25 mouse cellular contexts compared by ENCODE assay signal in genomic region chr11:100818359-100819012, GRCm38 (mm10). TPM values are rescaled to one million over a fixed set of nuclear protein-coding genes. Genes with fewer than 3 reads are reported as not detected.
DNase-seq lines count a peak whose midpoint lies in the region; ATAC-seq lines count a peak whose summit lies in the region.
"Had no signal": no experiment of that assay in that cellular context is flagged by ENCODE, and none has a peak within 500 bp of the region (broad histone marks: within the 10 kb centered on the region; RNA-seq: fewer than 3 reads in every experiment).

No protein-coding gene starts in this region.

- H3K4me3 ChIP-seq in liver, embryonic 13.5 days (replicated peaks) = no peak overlapping the region
- H3K4me3 ChIP-seq: hindbrain, embryonic 12.5 days; stomach, embryonic 15.5 days had no signal

- no peaks in the 10 kb centered on the region for H3K36me3 ChIP-seq in liver, embryonic 13.5 days
- H3K36me3 ChIP-seq: hindbrain, embryonic 12.5 days; stomach, embryonic 15.5 days had no signal

- ATAC-seq in erythroblast, adult 5-6 weeks (replicated peaks; ENCODE audit: low FRiP score, poor library complexity, severe bottlenecking) = peak; percentile 53
- ATAC-seq in liver, embryonic 13.5 days (ENCODE audit: low read depth) = peak; percentile 52
- ATAC-seq: forebrain, embryonic 14.5 days; intestine, postnatal 0 days had no signal

- H3K4me2 ChIP-seq in liver, embryonic 13.5 days = peak overlapping the region; percentile 47
- H3K4me2 ChIP-seq: hindbrain, embryonic 12.5 days; midbrain, embryonic 11.5 days; stomach, embryonic 15.5 days had no signal

- no peaks in the 10 kb centered on the region for H3K9me3 ChIP-seq in liver, embryonic 13.5 days (replicated peaks)
- H3K9me3 ChIP-seq: hindbrain, embryonic 12.5 days; stomach, embryonic 15.5 days had no signal

- peak overlapping the region; percentile 70 for H3K27ac ChIP-seq in liver, embryonic 13.5 days
- H3K27ac ChIP-seq: hindbrain, embryonic 12.5 days; stomach, embryonic 15.5 days had no signal

- H3K9ac ChIP-seq in liver, embryonic 13.5 days = no peak overlapping the region; the same call in 1 of the 2 replicates
- H3K9ac ChIP-seq: hindbrain, embryonic 12.5 days; stomach, embryonic 15.5 days had no signal

- no peaks in the 10 kb centered on the region for H3K27me3 ChIP-seq in liver, embryonic 13.5 days
- H3K27me3 ChIP-seq: hindbrain, embryonic 12.5 days; stomach, embryonic 15.5 days had no signal

- peaks cover 90% of the 10 kb centered on the region for H3K4me1 ChIP-seq in liver, embryonic 13.5 days (replicated peaks)
- H3K4me1 ChIP-seq: stomach, embryonic 15.5 days had no signal

- 48% methylated on average over 15 of the region's 15 CpGs for WGBS in liver, embryonic 13.5 days (ENCODE audit: insufficient replicate concordance)

- peak; percentile 58 for DNase-seq in thymus, postnatal 0 days (ENCODE audit: low spot score)
- DNase-seq in thymus, postnatal 25 days = no peak
- DNase-seq in liver, embryonic 13.5 days = peak; percentile 35
- no peak for DNase-seq in testis, postnatal 10 days (ENCODE audit: low spot score)
- no peak for DNase-seq in lung, postnatal 36 days
- no peak for DNase-seq in adrenal gland, adult 18-20 months (ENCODE audit: low spot score in 2 of 2)
- DNase-seq: cerebellum, adult 11 months; heart, adult 18-20 months; kidney, postnatal 4 days; lung, postnatal 14 days; retina, postnatal 1 day had no signal

RNA-seq across cellular contexts. Expression of gene Stat5b, which starts 32.0 kb away (rescaled TPM):
- polyA plus RNA-seq in thymus, postnatal 0 days (2015; fragmentation: Nextera tagmentation; extraction: Ambion mirVana) = 99.6 and 105 TPM in 2 replicates
- 6.9 and 14.8 TPM in 2 replicates for total RNA-seq in erythroblast, adult 5-6 weeks (2015; ENCODE audit: low replicate concordance)
- 6.7 and 10.3 TPM in 2 replicates for total RNA-seq in erythroblast, adult 5-6 weeks (2017; ENCODE audit: low replicate concordance)
- 21.1 and 23.8 TPM in 2 replicates for polyA plus RNA-seq in liver, embryonic 13.5 days (2015; fragmentation: Nextera tagmentation; extraction: Ambion mirVana)
- 10 to 100 TPM; 40.1 to 74.3 TPM for total RNA-seq in adrenal gland, adult 18-20 months (2021)

RNA-seq across cellular contexts. Expression of gene Stat5a, which starts 40.7 kb away (rescaled TPM):
- 61.2 and 62.7 TPM in 2 replicates for polyA plus RNA-seq in thymus, postnatal 0 days (2015; fragmentation: Nextera tagmentation; extraction: Ambion mirVana)
- 4.8 and 7.3 TPM in 2 replicates for total RNA-seq in erythroblast, adult 5-6 weeks (2015; ENCODE audit: low replicate concordance)
- 5.7 and 6.5 TPM in 2 replicates for total RNA-seq in erythroblast, adult 5-6 weeks (2017; ENCODE audit: low replicate concordance)
- polyA plus RNA-seq in liver, embryonic 13.5 days (2015; fragmentation: Nextera tagmentation; extraction: Ambion mirVana) = 11.1 and 14.6 TPM in 2 replicates
- 10 to 100 TPM; 28.0 to 29.3 TPM for total RNA-seq in adrenal gland, adult 18-20 months (2021)

RNA-seq across cellular contexts. Expression of gene Ghdc, which starts 47.7 kb away (rescaled TPM):
- polyA plus RNA-seq in thymus, postnatal 0 days (2015; fragmentation: Nextera tagmentation; extraction: Ambion mirVana) = 2.4 and 2.7 TPM in 2 replicates
- total RNA-seq in erythroblast, adult 5-6 weeks (2015; ENCODE audit: low replicate concordance) = 1.5 and 1.7 TPM in 2 replicates
- total RNA-seq in erythroblast, adult 5-6 weeks (2017; ENCODE audit: low replicate concordance) = 1.4 and 2.3 TPM in 2 replicates
- polyA plus RNA-seq in liver, embryonic 13.5 days (2015; fragmentation: Nextera tagmentation; extraction: Ambion mirVana) = 1.4 and 2.4 TPM in 2 replicates
- 10 to 100 TPM; 17.8 to 21.4 TPM for total RNA-seq in adrenal gland, adult 18-20 months (2021)

RNA-seq across cellular contexts. Expression of gene Hcrt, which starts 55.8 kb away (rescaled TPM):
- 0.34 and 0.54 TPM in 2 replicates for polyA plus RNA-seq in thymus, postnatal 0 days (2015; fragmentation: Nextera tagmentation; extraction: Ambion mirVana)
- total RNA-seq in erythroblast, adult 5-6 weeks (2015; ENCODE audit: low replicate concordance) = not detected in 2 replicates
- not detected in 2 replicates for total RNA-seq in erythroblast, adult 5-6 weeks (2017; ENCODE audit: low replicate concordance)
- not detected in 2 replicates for polyA plus RNA-seq in liver, embryonic 13.5 days (2015; fragmentation: Nextera tagmentation; extraction: Ambion mirVana)
- total RNA-seq in adrenal gland, adult 18-20 months (2021) = not detected
- total RNA-seq: gastrocnemius, adult 18-20 months; heart, adult 18-20 months; left cerebral cortex, adult 18-20 months; neutrophil, adult 5-6 weeks had no signal
- polyA plus RNA-seq: embryonic facial prominence, embryonic 14.5 days; heart, postnatal 0 days; hindbrain, embryonic 12.5 days; intestine, postnatal 0 days; limb, embryonic 14.5 days; midbrain, embryonic 11.5 days; small intestine, adult 2 months; stomach, embryonic 15.5 days; urinary bladder, adult 2 months had no signal

RNA-seq across cellular contexts. Expression of gene Kcnh4, which starts 58.7 kb away (rescaled TPM):
- 0.03 TPM in 1 of 2 replicates, not detected in the other for polyA plus RNA-seq in thymus, postnatal 0 days (2015; fragmentation: Nextera tagmentation; extraction: Ambion mirVana)
- total RNA-seq in erythroblast, adult 5-6 weeks (2015; ENCODE audit: low replicate concordance) = not detected in 2 replicates
- not detected in 2 replicates for total RNA-seq in erythroblast, adult 5-6 weeks (2017; ENCODE audit: low replicate concordance)
- polyA plus RNA-seq in liver, embryonic 13.5 days (2015; fragmentation: Nextera tagmentation; extraction: Ambion mirVana) = not detected in 2 replicates
- under 1 TPM; 0.10 to 0.16 TPM for total RNA-seq in adrenal gland, adult 18-20 months (2021)
- total RNA-seq: gastrocnemius, adult 18-20 months; heart, adult 18-20 months had no signal
- polyA plus RNA-seq: heart, postnatal 0 days had no signal

Comparison
In these comparisons a context has a peak if more than half of its experiments do, and no peak if none do; other contexts are left out.
1. DNase-seq: peak in thymus, postnatal 0 days (single experiment) and liver, embryonic 13.5 days (single experiment); none in thymus, postnatal 25 days (single experiment), testis, postnatal 10 days (single experiment), lung, postnatal 36 days (single experiment) and adrenal gland, adult 18-20 months (0 of 2).
2. RNA of gene Ghdc, which starts 47.7 kb away (total RNA-seq): 17.8 to 21.4 TPM in adrenal gland, adult 18-20 months; 1.4 to 2.3 TPM in erythroblast, adult 5-6 weeks; every median in the first group is over 4 times any median in the second.